Mouse (Mus musculus) forebrain, embryonic 14.5 days (tissue): ENCODE measurements at regions not wholly inside any gene's neighbourhood (a gene's known extent, or its start where the extent isn't known, plus 50 kb on each side); places are given as distances from the start of the nearest gene placed in this dataset.
"Not testable (repeated sequence)": the region's sequence is repeated elsewhere in the genome, so short reads cannot be mapped to it uniquely, and the experiment has no call there.

Source experiments
- ATAC-seq: fragments of 200-750 bp; cut with Nextera tagmentation; 2 replicates; pipeline ENCODE4 v1.8.0; 2017; ENCODE audit warnings: mild to moderate bottlenecking, moderate library complexity
- DNase-seq: peaks from one replicate; pipeline ENCODE4 v3.0.0-alpha.2; 2015; ENCODE audit warnings: low spot score
- H3K27ac ChIP-seq: fragments of 300-500 bp; sonication (generic); 2 replicates; pipeline ENCODE4 v1.5.1; 2014; ENCODE audit warnings: low read depth, mild to moderate bottlenecking, control low read depth, low read length, moderate library complexity
- H3K27me3 ChIP-seq: fragments of 300-500 bp; sonication (generic); replicated peaks from 2 replicates; pipeline ENCODE4 v1.6.1; 2014; ENCODE audit warnings: low read length, control low read depth, mixed read lengths; ENCODE audit not compliant: control insufficient read depth, insufficient read depth
- H3K36me3 ChIP-seq: fragments of 300-500 bp; sonication (generic); 2 replicates; pipeline ENCODE4 v1.6.1; 2014; ENCODE audit warnings: low read length, control low read depth; ENCODE audit not compliant: control insufficient read depth, insufficient read depth
- H3K4me1 ChIP-seq: fragments of 300-500 bp; sonication (generic); 2 replicates; pipeline ENCODE4 v1.6.1; 2014; ENCODE audit warnings: antibody characterized with exemption, low read length, control low read depth; ENCODE audit not compliant: control insufficient read depth, insufficient read depth
- H3K4me2 ChIP-seq: fragments of 300-500 bp; sonication (generic); 2 replicates; pipeline ENCODE4 v1.6.1; 2014; ENCODE audit warnings: mild to moderate bottlenecking, control low read depth, low read length
- H3K4me3 ChIP-seq: fragments of 300-500 bp; sonication (generic); 2 replicates; pipeline ENCODE4 v1.5.1; 2014; ENCODE audit warnings: low read depth, low read length, control low read depth
- H3K9ac ChIP-seq: fragments of 300-500 bp; sonication (generic); 2 replicates; pipeline ENCODE4 v1.6.1; 2014; ENCODE audit warnings: mild to moderate bottlenecking, low read length, control low read depth, moderate library complexity
- H3K9me3 ChIP-seq: fragments of 300-500 bp; sonication (generic); replicated peaks from 2 replicates; pipeline ENCODE4 v1.6.1; 2016; ENCODE audit warnings: low read length, control low read depth, mixed read lengths; ENCODE audit not compliant: control insufficient read depth
- WGBS: fragments of 180-500 bp; shearing (Covaris S2); extraction: QIAGEN DNeasy Blood & Tissue Kit; methylation state at CpG from one replicate; pipeline ENCODE4 v1.1.7; 2014; 5-methylcytosine and 5-hydroxymethylcytosine counted together

DNA sequence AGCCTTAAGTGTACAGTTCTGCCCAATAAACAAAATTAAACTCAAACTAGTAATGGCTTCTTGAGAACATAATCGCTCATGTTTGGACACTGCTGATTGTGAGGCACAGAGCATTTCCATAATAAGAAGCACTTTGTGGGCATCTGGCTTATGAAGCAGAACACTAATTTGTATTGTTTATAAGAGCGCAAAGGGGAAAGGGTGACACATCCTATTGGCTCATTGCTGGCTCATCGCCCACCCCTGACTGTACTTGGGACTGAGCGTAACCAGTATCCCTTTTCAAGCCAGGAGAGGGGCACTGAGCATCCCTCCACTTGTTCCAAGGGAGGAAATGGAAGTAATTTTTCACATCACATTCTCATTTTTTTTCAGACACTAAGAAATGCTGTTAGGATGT lies 288.0 kb downstream of the Sfmbt2 start:
- 82% methylated on average over 4 of the region's 4 CpGs for WGBS
- DNase-seq (no peak), ATAC-seq (no peak)
- no peak overlapping the region for H3K4me2 ChIP-seq
- no peak overlapping the region for H3K4me3 ChIP-seq
- H3K27me3 ChIP-seq = no peaks in the 10 kb centered on the region
- H3K9ac ChIP-seq = no peak overlapping the region
- no peak overlapping the region for H3K27ac ChIP-seq
- H3K4me1 ChIP-seq = no peaks in the 10 kb centered on the region
- no peaks in the 10 kb centered on the region for H3K36me3 ChIP-seq
- 0 out of 2 replicates have a peak, but pooled peaks cover 2% of the 10 kb centered on the region for H3K9me3 ChIP-seq

DNA sequence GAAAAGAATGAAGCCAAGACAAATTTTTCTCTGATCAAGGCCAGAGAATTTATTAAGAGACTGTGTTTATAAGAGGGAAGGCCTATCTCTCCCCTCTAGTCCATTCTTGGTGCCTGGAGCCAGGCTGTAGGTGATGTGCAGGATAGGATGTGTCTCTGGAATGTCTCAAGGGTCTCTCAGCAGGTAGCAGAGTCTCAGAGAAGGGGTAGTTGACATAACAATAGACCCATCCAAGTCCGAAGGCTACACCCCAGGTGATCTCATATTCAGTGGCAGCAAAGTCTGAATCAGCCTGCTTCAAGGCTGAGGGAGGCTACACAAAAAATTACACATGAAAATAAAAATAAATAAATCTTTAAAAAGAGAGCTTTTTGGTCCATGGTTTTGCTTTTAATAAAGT lies 297.6 kb downstream of the Sfmbt2 start:
- DNase-seq, H3K27ac ChIP-seq, H3K36me3 ChIP-seq, H3K9ac ChIP-seq, ATAC-seq, H3K4me3 ChIP-seq, H3K27me3 ChIP-seq, H3K9me3 ChIP-seq, H3K4me2 ChIP-seq, H3K4me1 ChIP-seq: not testable (repeated sequence)
- WGBS = 10% methylated on average over 1 of the region's 1 CpGs

DNA sequence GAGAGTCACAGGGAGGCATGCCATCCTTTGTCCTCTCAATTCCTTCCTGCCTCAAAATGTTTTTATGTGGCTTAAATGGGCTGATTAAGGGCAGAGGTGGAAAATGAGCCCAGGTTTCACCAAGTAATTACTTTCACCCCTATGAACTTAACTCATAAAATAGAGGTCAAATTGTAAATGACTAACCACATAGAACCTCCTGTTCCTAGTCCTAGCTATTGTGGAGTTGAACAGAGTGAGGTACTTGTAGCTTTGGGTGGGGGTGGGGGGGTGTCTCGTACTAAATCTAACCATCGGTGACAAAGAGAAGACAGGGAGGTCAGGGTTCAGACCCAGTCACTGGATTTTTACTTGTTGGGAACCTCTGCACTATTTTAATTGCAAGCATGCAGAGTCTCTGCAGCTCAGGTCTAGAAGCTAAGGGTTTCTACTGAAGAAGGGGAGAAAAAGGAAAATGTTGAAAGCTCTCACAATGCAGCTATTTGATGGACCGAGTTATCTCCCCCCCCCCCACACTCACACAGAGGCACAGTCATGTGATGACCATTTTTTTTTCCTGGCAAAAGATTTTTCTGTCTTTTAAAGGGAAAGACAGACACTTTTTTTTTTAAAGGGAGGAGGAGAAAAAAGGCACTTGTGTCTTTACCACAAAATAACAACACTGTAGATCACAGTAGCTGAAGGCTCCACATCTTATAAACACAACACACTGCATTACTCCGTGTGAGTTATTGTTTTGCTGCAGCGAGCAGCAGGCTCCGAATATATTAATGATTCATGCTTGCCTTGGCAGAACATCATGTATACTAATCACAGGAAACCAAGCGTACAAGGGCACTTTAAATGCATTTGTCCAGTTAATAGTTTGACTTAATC lies 300.4 kb downstream of the Sfmbt2 start:
- Histone ChIP-seq H3K27me3 (no peaks in the 10 kb centered on the region), H3K4me3 (no peak overlapping the region), H3K4me1 (peaks cover 9% of the 10 kb centered on the region; the same call in 1 of the 2 replicates), H3K27ac (no peak overlapping the region), H3K4me2 (0 out of 2 replicates have a peak overlapping the region, but pooled peaks have one; percentile 7), H3K36me3 (no peaks in the 10 kb centered on the region), H3K9me3 (no peaks in the 10 kb centered on the region), H3K9ac (no peak overlapping the region)
- WGBS = 26% methylated on average over 7 of the region's 7 CpGs
- no peak for ATAC-seq
- no peak for DNase-seq

DNA sequence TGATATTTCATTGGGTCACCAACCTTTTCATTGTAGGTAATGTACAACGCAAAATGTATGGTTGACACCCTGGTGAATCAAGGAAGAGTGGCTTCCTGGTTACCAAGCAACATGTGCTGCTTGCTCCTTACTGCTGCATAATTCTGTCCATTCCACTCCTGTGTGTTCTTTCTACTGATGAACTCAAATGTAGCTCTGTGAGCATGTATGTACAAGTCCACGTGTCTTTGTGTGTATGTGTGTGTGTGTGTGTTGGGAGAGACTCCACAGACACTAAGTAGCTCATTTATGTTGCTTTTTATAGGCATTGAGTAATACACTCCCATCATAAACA lies 301.0 kb downstream of the Sfmbt2 start:
- Histone ChIP-seq H3K4me1 (peaks cover 9% of the 10 kb centered on the region; the same call in 1 of the 2 replicates), H3K9me3 (no peaks in the 10 kb centered on the region), H3K27ac (no peak overlapping the region), H3K9ac (no peak overlapping the region), H3K4me2 (no peak overlapping the region), H3K27me3 (no peaks in the 10 kb centered on the region), H3K4me3 (no peak overlapping the region), H3K36me3 (no peaks in the 10 kb centered on the region)
- WGBS = 69% methylated on average over 2 of the region's 2 CpGs
- ATAC-seq (peak; percentile 50; the same call in 1 of the 2 replicates), DNase-seq (no peak)

DNA sequence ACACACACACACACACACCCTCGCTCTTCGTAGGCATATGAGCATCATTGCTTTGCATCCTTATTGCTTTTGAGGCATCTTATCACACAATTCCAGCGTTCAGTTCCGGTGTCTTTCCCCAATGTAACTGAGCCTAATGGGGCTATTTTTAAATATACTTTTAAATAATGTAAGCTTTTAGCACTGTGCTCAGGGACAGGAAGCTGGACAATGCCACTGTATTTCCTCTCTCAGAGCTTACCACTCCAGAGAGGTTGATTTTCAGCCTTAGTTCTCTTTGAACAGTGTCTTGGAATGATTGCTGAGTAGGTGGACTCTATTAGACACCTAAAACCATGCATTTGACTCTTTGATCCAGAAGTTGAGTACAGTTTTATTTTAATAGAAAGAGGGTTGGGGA lies 301.9 kb downstream of the Sfmbt2 start:
- DNase-seq = no peak
- ATAC-seq = no peak

DNA sequence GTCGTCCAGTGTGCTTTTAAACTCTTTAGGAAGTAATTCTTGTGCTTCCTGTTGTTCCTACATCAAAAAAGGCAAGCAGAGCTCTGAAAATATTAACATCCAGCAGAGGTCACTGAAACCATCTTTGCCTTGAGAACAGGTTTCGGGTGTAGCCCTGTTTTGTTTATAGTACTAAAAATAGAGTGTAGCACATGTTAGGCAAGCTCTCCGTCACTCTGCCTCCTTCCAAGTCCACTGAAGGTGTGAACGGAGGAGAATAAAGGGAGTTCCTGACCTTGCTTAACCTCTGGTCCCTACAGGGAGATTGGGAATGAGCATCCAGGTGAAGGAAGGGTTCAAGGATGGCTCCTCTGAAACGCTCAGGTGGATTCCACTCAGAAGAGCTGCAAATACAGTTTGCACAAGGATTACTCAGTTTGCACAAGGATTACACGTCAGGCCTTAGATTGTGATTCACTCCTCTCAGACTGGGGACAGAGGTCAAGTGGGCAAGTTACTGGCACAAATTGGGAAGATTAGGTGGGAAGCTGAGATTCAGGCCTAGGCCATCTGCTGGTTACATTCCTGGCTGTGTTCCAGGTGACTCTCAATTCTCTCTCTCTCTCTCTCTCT lies 304.5 kb downstream of the Sfmbt2 start:
- no peak overlapping the region for H3K4me3 ChIP-seq
- H3K4me2 ChIP-seq = no peak overlapping the region
- DNase-seq = no peak
- H3K27me3 ChIP-seq = no peaks in the 10 kb centered on the region
- H3K9ac ChIP-seq = no peak overlapping the region
- no peaks in the 10 kb centered on the region for H3K36me3 ChIP-seq
- peaks cover 9% of the 10 kb centered on the region; the same call in 1 of the 2 replicates for H3K4me1 ChIP-seq
- no peaks in the 10 kb centered on the region for H3K9me3 ChIP-seq
- 58% methylated on average over 6 of the region's 6 CpGs for WGBS
- H3K27ac ChIP-seq = no peak overlapping the region
- no peak for ATAC-seq

More for the DNA sequence above, 301.9 kb downstream of the Sfmbt2 start:
- H3K4me2 ChIP-seq = no peak overlapping the region
- no peaks in the 10 kb centered on the region for H3K36me3 ChIP-seq
- H3K27me3 ChIP-seq = no peaks in the 10 kb centered on the region
- H3K4me3 ChIP-seq = no peak overlapping the region
- no peak overlapping the region for H3K9ac ChIP-seq
- WGBS = 91% methylated on average over 4 of the region's 4 CpGs
- H3K27ac ChIP-seq = no peak overlapping the region
- no peaks in the 10 kb centered on the region for H3K9me3 ChIP-seq
- peaks cover 9% of the 10 kb centered on the region; the same call in 1 of the 2 replicates for H3K4me1 ChIP-seq

DNA sequence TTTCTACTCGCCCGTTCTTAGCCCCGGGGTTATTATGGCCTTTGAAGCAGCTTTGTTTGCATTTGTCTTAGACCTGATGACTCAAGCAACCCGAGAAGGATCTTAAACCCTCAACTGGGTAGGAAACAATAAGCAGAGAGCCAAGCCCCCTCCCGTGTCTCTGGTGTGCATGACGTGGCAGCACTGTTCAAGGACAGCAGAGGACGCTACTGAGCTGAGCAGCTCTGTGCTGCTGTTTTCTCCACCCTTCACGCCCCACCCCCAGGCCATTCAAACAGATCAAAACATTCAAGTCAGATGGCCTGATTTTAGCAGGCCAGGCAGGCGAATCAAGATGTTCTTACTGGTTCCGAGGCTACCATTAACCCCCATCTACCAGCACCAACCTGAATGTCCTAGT lies 331.1 kb downstream of the Sfmbt2 start:
- Histone ChIP-seq H3K36me3 (no peaks in the 10 kb centered on the region), H3K4me2 (no peak overlapping the region), H3K9me3 (no peaks in the 10 kb centered on the region), H3K27ac (no peak overlapping the region), H3K27me3 (no peaks in the 10 kb centered on the region), H3K4me3 (no peak overlapping the region), H3K9ac (no peak overlapping the region), H3K4me1 (no peaks in the 10 kb centered on the region)
- peak; percentile 2 for DNase-seq
- no peak for ATAC-seq
- WGBS = 38% methylated on average over 10 of the region's 10 CpGs

DNA sequence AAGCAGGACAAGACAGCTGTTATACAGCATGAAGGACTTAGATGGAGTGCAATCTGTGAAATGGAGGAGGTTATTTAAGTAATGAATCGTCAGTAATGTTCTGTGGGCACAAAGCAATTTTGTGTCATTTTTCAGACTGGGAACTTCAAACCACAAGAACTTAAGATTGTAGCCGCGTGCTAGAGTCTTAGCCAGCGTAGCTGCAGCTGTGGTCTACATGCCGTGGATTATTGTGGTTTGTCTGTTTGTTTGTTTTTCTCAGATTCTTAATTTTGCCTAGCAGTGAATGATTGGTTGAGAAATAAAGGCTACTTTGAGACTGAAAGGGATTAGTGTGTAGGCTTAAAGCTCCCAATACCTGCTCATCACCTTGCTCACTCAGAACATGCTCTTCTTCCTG lies 348.1 kb downstream of the Sfmbt2 start:
- Histone ChIP-seq H3K27me3 (no peaks in the 10 kb centered on the region), H3K4me1 (no peaks in the 10 kb centered on the region), H3K36me3 (no peaks in the 10 kb centered on the region), H3K4me3 (no peak overlapping the region), H3K9me3 (no peaks in the 10 kb centered on the region), H3K27ac (no peak overlapping the region), H3K4me2 (no peak overlapping the region), H3K9ac (no peak overlapping the region)
- ATAC-seq (no peak), DNase-seq (no peak)
- 81% methylated on average over 5 of the region's 5 CpGs for WGBS

DNA sequence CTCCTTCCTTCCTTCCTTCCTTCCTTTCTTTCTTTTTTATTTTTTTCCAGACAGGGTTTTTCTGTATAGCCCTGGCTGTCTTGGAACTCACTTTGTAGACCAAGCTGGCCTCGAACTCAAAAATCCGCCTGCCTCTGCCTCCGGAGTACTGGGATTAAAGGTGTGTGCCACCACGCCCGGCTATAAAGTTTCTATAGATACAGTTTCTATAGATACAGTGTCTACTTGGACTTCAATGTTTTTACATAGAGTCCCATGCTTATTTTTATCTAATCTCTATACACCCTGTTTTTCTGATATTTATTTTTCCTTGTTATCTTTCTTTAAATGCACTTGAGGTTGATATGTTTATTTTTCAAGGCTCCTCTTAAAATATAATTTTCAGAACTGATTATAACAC lies 364.0 kb downstream of the Sfmbt2 start:
- H3K9ac ChIP-seq, H3K27me3 ChIP-seq, DNase-seq, H3K4me1 ChIP-seq, ATAC-seq, H3K4me3 ChIP-seq, H3K27ac ChIP-seq, H3K9me3 ChIP-seq, H3K4me2 ChIP-seq, H3K36me3 ChIP-seq: not testable (repeated sequence)
- 95% methylated on average over 5 of the region's 5 CpGs for WGBS
